14 mouse cellular contexts compared by ENCODE assay signal in genomic region chr4:145267631-145268110, GRCm38 (mm10). TPM values are rescaled to one million over a fixed set of nuclear protein-coding genes. Genes with fewer than 3 reads are reported as not detected.
DNase-seq lines count a peak whose midpoint lies in the region; ATAC-seq and TF ChIP-seq lines count a peak whose summit lies in the region.
"Had no signal": no experiment of that assay in that cellular context is flagged by ENCODE, and none has a peak within 500 bp of the region (broad histone marks: within the 10 kb centered on the region; RNA-seq: fewer than 3 reads in every experiment).

No protein-coding gene starts in this region.

- no peaks in the 10 kb centered on the region for H3K36me3 ChIP-seq in liver, adult 2 months (ENCODE audit: control insufficient read depth, insufficient read depth, low read length)
- H3K36me3 ChIP-seq in liver, embryonic 12.5 days, result no peaks in the 10 kb centered on the region
- H3K36me3 ChIP-seq in kidney, embryonic 14.5 days (ENCODE audit: control insufficient read depth, insufficient read depth, low read length), result no peaks in the 10 kb centered on the region
- H3K36me3 ChIP-seq: forebrain, embryonic 15.5 days; heart, embryonic 13.5 days had no signal

- H3K9me3 ChIP-seq in liver, embryonic 12.5 days (replicated peaks), result no peaks in the 10 kb centered on the region
- H3K9me3 ChIP-seq in kidney, embryonic 14.5 days (ENCODE audit: control insufficient read depth, low read length), result no peaks in the 10 kb centered on the region
- H3K9me3 ChIP-seq: forebrain, embryonic 15.5 days; heart, embryonic 13.5 days had no signal

- no peak overlapping the region for H3K9ac ChIP-seq in liver, adult 2 months (ENCODE audit: low read depth, low read length)
- no peak overlapping the region for H3K9ac ChIP-seq in liver, embryonic 12.5 days
- H3K9ac ChIP-seq in kidney, embryonic 14.5 days (ENCODE audit: low read depth, low read length), result no peak overlapping the region
- H3K9ac ChIP-seq: forebrain, embryonic 15.5 days; heart, embryonic 13.5 days had no signal

- no peaks in the 10 kb centered on the region for H3K4me1 ChIP-seq in liver, adult 2 months (ENCODE audit: control insufficient read depth, insufficient read depth, low read length)
- no peaks in the 10 kb centered on the region for H3K4me1 ChIP-seq in liver, embryonic 12.5 days
- H3K4me1 ChIP-seq in kidney, embryonic 14.5 days (ENCODE audit: control insufficient read depth, insufficient read depth, low read length), result no peaks in the 10 kb centered on the region
- H3K4me1 ChIP-seq: forebrain, embryonic 15.5 days; heart, embryonic 13.5 days had no signal

- H3K4me2 ChIP-seq in liver, embryonic 12.5 days, result no peak overlapping the region
- no peak overlapping the region for H3K4me2 ChIP-seq in kidney, embryonic 14.5 days (replicated peaks; ENCODE audit: low read depth, low read length)
- H3K4me2 ChIP-seq: forebrain, embryonic 15.5 days; heart, embryonic 13.5 days had no signal

- no peaks in the 10 kb centered on the region for H3K79me2 ChIP-seq in liver, adult 2 months (ENCODE audit: control insufficient read depth, insufficient read depth, low read length)

- no peak for TF ChIP-seq CTCF in liver, adult 2 months (IDR thresholded peaks at IDR 0.05; ENCODE audit: low read depth, low read length)

- no peak overlapping the region for H3K27ac ChIP-seq in liver, adult 2 months (replicated peaks; ENCODE audit: insufficient read depth, low read depth, low read length)
- no peak overlapping the region for H3K27ac ChIP-seq in liver, embryonic 12.5 days
- H3K27ac ChIP-seq in kidney, embryonic 14.5 days (ENCODE audit: low read depth, low read length), result no peak overlapping the region
- H3K27ac ChIP-seq: forebrain, embryonic 15.5 days; heart, embryonic 13.5 days had no signal

- 32% methylated on average over 4 of the region's 4 CpGs for WGBS in liver, adult 2 months
- 59% methylated on average over 4 of the region's 4 CpGs for WGBS in liver, embryonic 12.5 days (ENCODE audit: insufficient replicate concordance)
- 56% methylated on average over 4 of the region's 4 CpGs for WGBS in kidney, embryonic 14.5 days

- ATAC-seq in liver, embryonic 12.5 days, result no peak
- peak; percentile 72 for ATAC-seq in granulocyte monocyte progenitor cell, adult 5-6 weeks (replicated peaks; ENCODE audit: poor library complexity, severe bottlenecking)
- ATAC-seq in kidney, embryonic 14.5 days (ENCODE audit: low FRiP score, low TSS enrichment), result no peak
- ATAC-seq: forebrain, embryonic 15.5 days; inflammation-experienced regulatory T-cells, adult 6 months had no signal

- DNase-seq in liver, adult 2 months (ENCODE audit: extremely low read depth, low read depth, low spot score), result peak; percentile 48
- DNase-seq in adipocyte (ENCODE audit: low spot score), result peak; percentile 58
- DNase-seq in monocyte, adult 2 months (ENCODE audit: low read depth in 1 of 2, low spot score in 2 of 2), result peak; percentile 39 to 59
- DNase-seq in MN1 (ENCODE audit: low spot score), result no peak
- DNase-seq in right cerebral cortex, postnatal 36 days (ENCODE audit: low spot score in 2 of 2), result no peak
- DNase-seq: cerebellum, postnatal 36 days; layer of hippocampus, postnatal 36 days; liver had no signal

- no peaks in the 10 kb centered on the region for H3K27me3 ChIP-seq in liver, adult 2 months (ENCODE audit: control insufficient read depth, insufficient read depth, low read length)
- H3K27me3 ChIP-seq in liver, embryonic 12.5 days (replicated peaks), result no peaks in the 10 kb centered on the region
- no peaks in the 10 kb centered on the region for H3K27me3 ChIP-seq in kidney, embryonic 14.5 days (ENCODE audit: control insufficient read depth, insufficient read depth, low read length)
- H3K27me3 ChIP-seq: forebrain, embryonic 15.5 days; heart, embryonic 13.5 days had no signal

- H3K4me3 ChIP-seq in liver, adult 2 months (ENCODE audit: insufficient read depth, low read depth, low read length), result no peak overlapping the region
- H3K4me3 ChIP-seq in liver, embryonic 12.5 days, result no peak overlapping the region
- H3K4me3 ChIP-seq in kidney, embryonic 14.5 days (ENCODE audit: low read length), result no peak overlapping the region
- H3K4me3 ChIP-seq: forebrain, embryonic 15.5 days; heart, embryonic 13.5 days had no signal

- TF ChIP-seq POLR2A in liver, adult 2 months (IDR thresholded peaks at IDR 0.05; ENCODE audit: extremely low read depth, insufficient read depth, low read length), result no peak

RNA-seq across cellular contexts. Expression of gene Tnfrsf1b, which starts 21.0 kb away (rescaled TPM):
- total RNA-seq in liver, adult 2 months (2014; rRNA removed), result 10.8 and 14.9 TPM in 2 replicates
- polyA plus RNA-seq in liver, adult 2 months (2012; rRNA removed), result 16.8 and 16.9 TPM in 2 replicates
- polyA plus RNA-seq in liver, embryonic 12.5 days (2016; fragmentation: Nextera tagmentation; extraction: Ambion mirVana), result 4.9 TPM in 2 replicates
- 41.1 and 42.9 TPM in 2 replicates for total RNA-seq in granulocyte monocyte progenitor cell, adult 5-6 weeks (2014; fragmentation: Nextera tagmentation)
- 33.8 and 37.0 TPM in 2 replicates for total RNA-seq in granulocyte monocyte progenitor cell, adult 5-6 weeks (2017)
- polyA plus RNA-seq in kidney, embryonic 14.5 days (2014; fragmentation: Nextera tagmentation; extraction: Ambion mirVana), result 0.97 and 3.0 TPM in 2 replicates

RNA-seq across cellular contexts. Expression of gene Tnfrsf8, which starts 47.3 kb away (rescaled TPM):
- 0.09 TPM in 1 of 2 replicates, not detected in the other for total RNA-seq in liver, adult 2 months (2014; rRNA removed)
- polyA plus RNA-seq in liver, adult 2 months (2012; rRNA removed), result 0.02 TPM in 1 of 2 replicates, not detected in the other
- polyA plus RNA-seq in liver, embryonic 12.5 days (2016; fragmentation: Nextera tagmentation; extraction: Ambion mirVana), result not detected in 2 replicates
- 0.49 TPM in 1 of 2 replicates, not detected in the other for total RNA-seq in granulocyte monocyte progenitor cell, adult 5-6 weeks (2014; fragmentation: Nextera tagmentation)
- 1.1 and 1.8 TPM in 2 replicates for total RNA-seq in granulocyte monocyte progenitor cell, adult 5-6 weeks (2017)
- 0.24 and 0.29 TPM in 2 replicates for polyA plus RNA-seq in kidney, embryonic 14.5 days (2014; fragmentation: Nextera tagmentation; extraction: Ambion mirVana)

Comparison
In these comparisons a context has a peak if more than half of its experiments do, and no peak if none do; other contexts are left out.
1. DNase-seq: peak in liver, adult 2 months (single experiment), adipocyte (single experiment) and monocyte, adult 2 months (2 of 2); none in MN1 (single experiment) and right cerebral cortex, postnatal 36 days (0 of 2).